Mouse (Mus musculus): Measurements from ENCODE around the gene Hmcn2.

DNA sequence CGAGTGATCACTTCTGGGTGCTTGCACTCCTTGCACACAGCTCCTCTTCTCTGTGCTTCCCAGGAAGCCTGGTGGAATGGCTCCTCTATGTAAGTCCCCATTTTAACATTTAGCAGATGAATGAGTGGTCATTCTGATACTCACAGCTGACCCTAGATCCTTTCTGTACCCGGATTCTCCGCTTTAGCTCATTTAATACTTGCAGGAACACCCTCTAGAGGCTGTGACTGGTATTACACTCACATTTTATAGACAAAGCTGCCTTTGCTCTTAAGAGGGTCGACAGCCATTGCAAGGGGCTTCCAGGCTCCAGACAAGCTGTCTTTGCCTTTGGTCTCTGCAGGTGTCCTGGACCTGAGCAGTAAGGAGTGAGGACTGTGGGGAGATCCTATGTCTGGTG lies 14.9 kb upstream of the Hmcn2 start:
- no peak for TF ChIP-seq CTCF (IDR thresholded peaks at IDR 0.05; ENCODE audit: insufficient read depth, low read length)
- no peak for TF ChIP-seq POLR2A (IDR thresholded peaks at IDR 0.05; ENCODE audit: borderline replicate concordance, extremely low read depth, low read depth, low read length)

Measured in lung, adult 2 months (tissue).